Mouse (Mus musculus) gastrocnemius, adult 8-10 months (tissue): ENCODE results near the gene Gpatch2l. TPM values are rescaled to one million over a fixed set of nuclear protein-coding genes. Genes with fewer than 3 reads are reported as not detected.

Source experiments
- DNase-seq, 2 experiments: peaks; one replicate each; pipeline ENCODE4 v3.0.0; 2022; ENCODE audit warnings: low spot score in 2 of 2
- total RNA-seq, 4 experiments: library from RNA; stranded (reverse); gene quantifications; 2 replicates each; pipeline ENCODE4 v1.2.4; 2022

Gene Gpatch2l
- total RNA-seq, 4 experiments from 2014 or later: 11.4 to 13.9 (median 12.7) TPM

GRCm38 (mm10) chr12:86276895-86277294 is 35.2 kb downstream of the Gpatch2l start:
- DNase-seq: no peak

- no peak for DNase-seq
These were observed 38.3 kb downstream of the Gpatch2l start for GRCm38 (mm10) chr12:86280000-86280399.

DNA sequence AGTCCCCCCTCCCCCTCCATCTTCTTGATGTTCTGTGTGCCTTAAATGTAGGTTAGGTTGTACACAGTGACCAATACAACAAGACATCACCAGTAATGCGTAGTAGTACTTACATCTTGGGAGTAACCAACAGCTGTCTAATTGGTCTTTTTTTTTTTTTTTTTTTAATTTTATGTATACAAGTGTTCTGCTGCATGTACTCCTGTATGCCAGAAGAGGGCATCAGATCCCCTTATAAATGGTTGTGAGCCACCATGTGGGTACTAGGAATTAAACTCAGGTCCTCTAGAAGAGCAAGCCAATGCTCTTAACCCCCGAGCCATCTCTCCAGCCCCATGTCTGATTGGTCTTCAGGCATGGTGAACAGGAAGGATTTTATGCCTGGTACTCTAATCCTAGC is 44.0 kb downstream of the Gpatch2l start:
- no peak for DNase-seq

DNA sequence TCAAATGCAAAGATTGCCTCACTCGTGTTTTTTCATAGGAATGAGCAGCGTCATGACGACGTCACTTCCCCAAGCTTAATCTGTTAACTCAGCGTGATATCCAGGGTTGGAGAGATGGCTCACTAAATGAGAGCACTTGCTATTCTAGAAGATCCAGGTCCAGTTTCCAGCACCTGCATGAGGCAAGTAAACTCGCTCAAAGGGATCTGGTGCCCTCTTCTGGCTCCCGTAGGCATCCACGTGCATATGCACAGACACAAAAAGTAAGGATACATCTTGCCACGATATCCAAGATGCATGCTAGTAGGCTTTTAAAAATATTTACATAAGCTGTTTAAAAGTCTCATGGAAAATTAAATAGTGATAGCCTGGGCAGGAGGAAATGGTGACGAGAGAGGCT is 55.8 kb downstream of the Gpatch2l start:
- DNase-seq: no peak

- no peak for DNase-seq
These were observed 61.3 kb downstream of the Gpatch2l start for GRCm38 (mm10) chr12:86302973-86303372.

DNA sequence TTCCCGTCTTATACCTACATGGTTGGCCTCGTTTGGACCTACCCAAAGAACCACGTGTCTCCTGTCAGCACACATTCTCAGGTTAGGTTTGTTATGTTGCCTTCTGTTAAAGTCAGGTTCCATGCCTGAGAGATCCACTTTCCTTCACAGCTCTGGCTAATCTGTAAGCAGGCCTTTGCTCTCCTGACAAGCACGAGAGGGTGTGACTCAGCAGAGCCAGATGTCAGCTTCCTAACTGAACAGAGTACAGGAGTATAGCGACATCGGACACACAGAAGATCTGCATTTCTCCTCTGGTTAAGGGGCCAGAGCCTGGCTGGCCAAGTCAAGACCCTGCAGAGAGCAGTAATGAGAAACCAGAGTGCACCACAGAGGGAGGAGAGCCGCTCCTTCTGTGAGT is 63.4 kb downstream of the Gpatch2l start:
- DNase-seq: no peak

DNA sequence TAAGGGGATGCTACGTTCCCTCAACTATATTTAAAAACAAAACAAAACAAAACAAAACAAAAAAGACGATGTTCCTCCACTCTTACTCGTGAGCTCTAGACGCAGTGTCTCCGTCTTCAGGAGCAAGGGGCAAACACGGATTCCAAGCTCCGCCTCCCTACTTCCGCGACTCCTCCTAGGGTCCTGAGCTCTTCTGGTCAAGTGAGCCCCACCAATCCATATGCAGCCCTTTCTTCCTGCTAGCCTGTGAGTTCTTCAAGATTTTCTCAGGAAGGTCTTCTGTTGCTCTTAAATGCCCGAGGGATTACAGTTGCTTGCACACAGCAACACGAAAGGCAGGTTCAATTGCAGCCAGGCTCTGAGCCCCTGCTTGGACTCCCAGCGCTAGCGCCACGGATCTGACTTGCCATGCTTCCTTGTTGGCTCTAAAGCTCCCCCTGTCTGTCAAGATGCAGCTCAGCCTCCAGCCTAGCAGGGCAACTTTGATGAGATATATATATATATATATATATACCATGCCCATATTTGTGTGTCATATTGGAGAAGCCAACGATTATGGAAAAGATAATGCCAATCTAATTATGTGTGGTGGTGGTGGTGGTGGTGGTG is 64.1 kb downstream of the Gpatch2l start:
- no peak for DNase-seq

- DNase-seq: no peak
These were observed 67.8 kb downstream of the Gpatch2l start for GRCm38 (mm10) chr12:86309474-86309873.

- DNase-seq: no peak
These were observed 68.2 kb downstream of the Gpatch2l start for GRCm38 (mm10) chr12:86309902-86310301.

DNA sequence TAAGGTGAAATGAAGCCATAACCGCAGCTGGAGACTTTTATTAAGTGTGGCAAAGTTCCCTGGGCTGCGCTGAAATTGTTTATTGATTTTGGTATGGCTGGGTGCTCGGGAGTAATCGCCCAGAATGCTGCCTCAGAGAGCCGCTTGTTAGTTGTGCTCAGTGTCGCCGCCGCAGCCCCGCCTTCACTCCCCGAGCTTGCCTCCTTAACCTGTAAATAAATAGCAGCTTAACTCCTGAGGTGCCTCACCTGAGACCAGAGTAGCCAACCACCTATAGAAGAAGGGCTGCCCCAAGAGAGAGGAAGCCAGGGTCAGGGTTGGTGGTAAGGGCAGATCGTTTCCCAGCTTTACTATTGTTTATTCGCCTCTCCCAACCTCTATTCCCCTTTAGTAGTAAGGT is 79.0 kb downstream of the Gpatch2l start:
- DNase-seq: no peak

DNA sequence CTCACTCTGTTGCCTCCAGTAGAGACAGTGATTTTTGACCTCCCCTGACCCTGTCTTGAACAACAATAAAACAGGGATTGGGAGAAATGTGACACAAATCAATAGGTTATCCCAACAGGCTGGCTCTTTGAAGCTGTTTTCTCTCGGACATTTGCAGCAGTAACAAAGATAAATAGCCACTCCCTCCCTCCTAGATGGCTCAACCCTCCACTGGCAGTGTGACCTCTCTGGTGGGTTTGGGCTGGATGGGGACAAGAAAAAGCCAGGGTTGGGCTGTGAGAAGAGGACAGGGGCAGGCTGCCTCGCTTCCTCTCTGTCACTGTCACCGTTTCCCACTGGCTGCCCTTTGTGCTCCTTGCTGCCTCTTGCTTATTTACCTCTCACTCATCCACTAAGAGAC is 82.6 kb downstream of the Gpatch2l start:
- DNase-seq: no peak

GRCm38 (mm10) chr12:86329813-86330212 is 88.2 kb downstream of the Gpatch2l start:
- DNase-seq: no peak

DNA sequence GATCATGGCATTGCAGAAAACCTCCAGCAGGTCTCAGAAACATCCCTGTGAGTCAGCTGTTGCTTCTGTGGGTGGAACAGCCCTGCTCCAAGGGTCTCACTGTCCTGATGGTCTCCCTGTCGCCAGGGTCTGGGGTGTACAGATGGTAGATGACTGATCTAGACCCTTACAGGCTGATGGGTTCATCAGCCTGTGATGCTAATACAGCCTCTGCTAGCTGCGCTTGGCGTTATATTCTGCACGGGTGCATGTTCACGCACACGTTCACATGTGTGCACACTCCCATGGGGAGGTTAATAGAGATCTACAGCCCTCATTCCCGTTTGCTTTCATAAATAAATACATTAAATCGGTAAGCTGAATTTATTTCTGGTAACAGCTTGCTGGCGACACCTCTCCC is 89.0 kb downstream of the Gpatch2l start:
- DNase-seq: no peak

DNA sequence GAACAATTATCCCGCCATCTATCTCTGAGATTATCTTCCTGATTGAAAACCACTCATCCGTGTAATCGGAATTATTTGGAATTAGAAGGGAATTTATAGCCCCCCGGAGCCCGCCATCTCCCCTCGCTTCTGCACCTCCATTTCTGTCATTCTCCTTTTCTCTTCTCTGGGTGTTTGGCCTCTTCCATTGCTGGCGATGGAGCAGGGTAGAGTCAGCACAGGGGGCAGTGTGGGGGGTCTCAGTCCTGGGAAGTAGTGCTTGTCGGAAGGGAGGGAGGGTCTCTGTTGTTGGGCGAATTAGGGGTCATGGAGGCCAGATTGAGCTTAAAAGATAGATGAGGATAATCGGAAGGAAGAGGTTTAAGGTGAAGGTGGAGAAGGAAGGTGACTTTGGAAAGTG is 89.6 kb downstream of the Gpatch2l start:
- no peak for DNase-seq

GRCm38 (mm10) chr12:86336209-86336608 is 94.6 kb downstream of the Gpatch2l start:
- no peak for DNase-seq

- DNase-seq: no peak
These were observed 95.2 kb downstream of the Gpatch2l start for GRCm38 (mm10) chr12:86336887-86337286.

Other genes with a start within 250 kb of the Gpatch2l start
- 10 to 100 TPM; 44.0 to 58.3 (median 47.6) TPM for gene Tgfb3, start 162.8 kb upstream of the Gpatch2l start, total RNA-seq
- 10 to 100 TPM; 10.5 to 13.4 (median 11.8) TPM for gene Ift43, start 159.3 kb upstream of the Gpatch2l start, total RNA-seq
- 1 to 10 TPM; 6.7 to 9.7 (median 7.4) TPM for gene Esrrb, start 119.3 kb downstream of the Gpatch2l start, total RNA-seq